Mouse (Mus musculus): ENCODE measurements around the gene Tprkb. TPM values are rescaled to one million over a fixed set of nuclear protein-coding genes. Genes with fewer than 3 reads are reported as not detected.
"Not testable (repeated sequence)": the region's sequence is repeated elsewhere in the genome, so short reads cannot be mapped to it uniquely, and the experiment has no call there.

The Tprkb gene
- polyA plus RNA-seq, 1 experiment from 2014 or later = 50.0 TPM

GRCm38 (mm10) chr6:85919401-85919800 is 7.7 kb downstream of the Tprkb start:
- no peaks in the 10 kb centered on the region for H3K9me3 ChIP-seq
- H3K27me3 ChIP-seq = no peaks in the 10 kb centered on the region
- no peak for ATAC-seq (ENCODE audit: low FRiP score)
- no peak overlapping the region for H3K4me2 ChIP-seq
- no peak overlapping the region for H3K9ac ChIP-seq
- peaks cover 13% of the 10 kb centered on the region for H3K4me1 ChIP-seq (replicated peaks)
- WGBS = 93% methylated on average over 4 of the region's 4 CpGs
- no peak overlapping the region for H3K4me3 ChIP-seq
- peaks cover 30% of the 10 kb centered on the region for H3K36me3 ChIP-seq
- no peak overlapping the region for H3K27ac ChIP-seq

- Histone ChIP-seq H3K36me3 (peaks cover 69% of the 10 kb centered on the region), H3K4me2 (no peak overlapping the region), H3K27ac (no peak overlapping the region), H3K9me3 (no peaks in the 10 kb centered on the region), H3K27me3 (no peaks in the 10 kb centered on the region), H3K9ac (no peak overlapping the region), H3K4me1 (replicated peaks) (no peaks in the 10 kb centered on the region), H3K4me3 (no peak overlapping the region)
- WGBS = 97% methylated on average over 1 of the region's 1 CpGs
- no peak for ATAC-seq (ENCODE audit: low FRiP score)
Measured at GRCm38 (mm10) chr6:85923643-85924042, 12.0 kb downstream of the Tprkb start.

- no peak for ATAC-seq (ENCODE audit: low FRiP score)
- no peak overlapping the region for H3K4me3 ChIP-seq
- no peaks in the 10 kb centered on the region for H3K9me3 ChIP-seq
- H3K27me3 ChIP-seq = no peaks in the 10 kb centered on the region
- H3K27ac ChIP-seq = no peak overlapping the region
- H3K4me2 ChIP-seq = no peak overlapping the region
- H3K9ac ChIP-seq = no peak overlapping the region
- 90% methylated on average over 1 of the region's 1 CpGs for WGBS
- H3K4me1 ChIP-seq (replicated peaks) = no peaks in the 10 kb centered on the region
- H3K36me3 ChIP-seq = peaks cover 87% of the 10 kb centered on the region
Measured at GRCm38 (mm10) chr6:85926709-85927108, 15.0 kb downstream of the Tprkb start.

- Histone ChIP-seq H3K36me3 (peaks cover 87% of the 10 kb centered on the region), H3K4me2 (no peak overlapping the region), H3K27me3 (no peaks in the 10 kb centered on the region), H3K4me3 (no peak overlapping the region), H3K4me1 (replicated peaks) (no peaks in the 10 kb centered on the region), H3K9ac (no peak overlapping the region), H3K27ac (no peak overlapping the region), H3K9me3 (no peaks in the 10 kb centered on the region)
- 89% methylated on average over 9 of the region's 9 CpGs for WGBS
- ATAC-seq (ENCODE audit: low FRiP score) = no peak
Measured at GRCm38 (mm10) chr6:85927476-85928464, 16.1 kb downstream of the Tprkb start.

- no peaks in the 10 kb centered on the region for H3K9me3 ChIP-seq
- no peak overlapping the region for H3K4me3 ChIP-seq
- no peak overlapping the region for H3K9ac ChIP-seq
- peaks cover 81% of the 10 kb centered on the region for H3K36me3 ChIP-seq
- no peak overlapping the region for H3K27ac ChIP-seq
- H3K4me1 ChIP-seq (replicated peaks) = no peaks in the 10 kb centered on the region
- no peak overlapping the region for H3K4me2 ChIP-seq
- ATAC-seq (ENCODE audit: low FRiP score) = no peak
- no peaks in the 10 kb centered on the region for H3K27me3 ChIP-seq
- 100% methylated on average over 1 of the region's 1 CpGs for WGBS
Measured at GRCm38 (mm10) chr6:85929312-85929711, 17.6 kb downstream of the Tprkb start.

- 84% methylated on average over 8 of the region's 8 CpGs for WGBS
- 0 out of 2 replicates have a peak overlapping the region, but pooled peaks have one; percentile 9 for H3K9ac ChIP-seq
- no peak overlapping the region for H3K27ac ChIP-seq
- no peaks in the 10 kb centered on the region; the same call in 1 of the 2 replicates for H3K4me1 ChIP-seq (replicated peaks)
- H3K4me3 ChIP-seq = no peak overlapping the region
- no peak overlapping the region for H3K4me2 ChIP-seq
- ATAC-seq (ENCODE audit: low FRiP score) = no peak
- no peaks in the 10 kb centered on the region for H3K27me3 ChIP-seq
- no peaks in the 10 kb centered on the region for H3K9me3 ChIP-seq
- peaks cover 38% of the 10 kb centered on the region for H3K36me3 ChIP-seq
Measured at GRCm38 (mm10) chr6:85934047-85934446, 22.4 kb downstream of the Tprkb start.

- Histone ChIP-seq H3K27ac (no peak overlapping the region), H3K4me3 (no peak overlapping the region), H3K9me3 (no peaks in the 10 kb centered on the region), H3K36me3 (peaks cover 24% of the 10 kb centered on the region), H3K4me2 (no peak overlapping the region), H3K9ac (no peak overlapping the region), H3K27me3 (no peaks in the 10 kb centered on the region), H3K4me1 (replicated peaks) (no peaks in the 10 kb centered on the region; the same call in 1 of the 2 replicates)
- 68% methylated on average over 3 of the region's 3 CpGs for WGBS
- ATAC-seq (ENCODE audit: low FRiP score) = no peak
Measured at GRCm38 (mm10) chr6:85935646-85936045, 24.0 kb downstream of the Tprkb start.

GRCm38 (mm10) chr6:85936508-85937465 is 25.1 kb downstream of the Tprkb start:
- not testable (repeated sequence) for H3K9me3 ChIP-seq
- 2% methylated on average over 37 of the region's 50 CpGs for WGBS

GRCm38 (mm10) chr6:85938701-85939100 is 27.0 kb downstream of the Tprkb start:
- no peaks in the 10 kb centered on the region for H3K9me3 ChIP-seq
- no peak for ATAC-seq (ENCODE audit: low FRiP score)
- no peaks in the 10 kb centered on the region for H3K27me3 ChIP-seq
- H3K9ac ChIP-seq = no peak overlapping the region
- H3K4me1 ChIP-seq (replicated peaks) = no peaks in the 10 kb centered on the region; the same call in 1 of the 2 replicates
- H3K4me3 ChIP-seq = no peak overlapping the region
- 81% methylated on average over 10 of the region's 10 CpGs for WGBS
- no peak overlapping the region for H3K27ac ChIP-seq
- no peak overlapping the region for H3K4me2 ChIP-seq
- peaks cover 18% of the 10 kb centered on the region for H3K36me3 ChIP-seq

More at GRCm38 (mm10) chr6:85936508-85937465, 25.1 kb downstream of the Tprkb start:
- peak overlapping the region; percentile 46 for H3K4me3 ChIP-seq
- H3K27ac ChIP-seq = peak overlapping the region; percentile 48; the same call in 1 of the 2 replicates
- H3K36me3 ChIP-seq = peaks cover 20% of the 10 kb centered on the region
- H3K27me3 ChIP-seq; H3K4me1 ChIP-seq (replicated peaks): not testable (repeated sequence)
- H3K9ac ChIP-seq = peak overlapping the region; percentile 71
- H3K4me2 ChIP-seq = peak overlapping the region; percentile 58
- peak; percentile 97 for ATAC-seq (ENCODE audit: low FRiP score)

- Histone ChIP-seq H3K4me1 (replicated peaks) (no peaks in the 10 kb centered on the region), H3K9me3 (no peaks in the 10 kb centered on the region), H3K36me3 (peaks cover 54% of the 10 kb centered on the region), H3K4me2 (no peak overlapping the region), H3K4me3 (no peak overlapping the region), H3K9ac (no peak overlapping the region), H3K27ac (no peak overlapping the region), H3K27me3 (no peaks in the 10 kb centered on the region)
- 95% methylated on average over 3 of the region's 3 CpGs for WGBS
- no peak for ATAC-seq (ENCODE audit: low FRiP score)
Measured at GRCm38 (mm10) chr6:85942469-85942868, 30.8 kb downstream of the Tprkb start.

GRCm38 (mm10) chr6:85948549-85948948 is 36.9 kb downstream of the Tprkb start:
- no peaks in the 10 kb centered on the region for H3K4me1 ChIP-seq (replicated peaks)
- H3K27ac ChIP-seq = no peak overlapping the region
- H3K27me3 ChIP-seq = no peaks in the 10 kb centered on the region
- H3K9me3 ChIP-seq = no peaks in the 10 kb centered on the region
- no peak for ATAC-seq (ENCODE audit: low FRiP score)
- no peak overlapping the region for H3K4me3 ChIP-seq
- H3K9ac ChIP-seq = no peak overlapping the region
- H3K4me2 ChIP-seq = no peak overlapping the region
- peaks cover 91% of the 10 kb centered on the region for H3K36me3 ChIP-seq
- WGBS = 85% methylated on average over 6 of the region's 6 CpGs

GRCm38 (mm10) chr6:85957581-85957980 is 45.9 kb downstream of the Tprkb start:
- Histone ChIP-seq H3K27me3 (no peaks in the 10 kb centered on the region), H3K36me3 (peaks cover 53% of the 10 kb centered on the region), H3K4me1 (replicated peaks) (peaks cover 31% of the 10 kb centered on the region), H3K4me2 (no peak overlapping the region), H3K4me3 (no peak overlapping the region), H3K27ac (no peak overlapping the region), H3K9me3 (no peaks in the 10 kb centered on the region), H3K9ac (no peak overlapping the region)
- 92% methylated on average over 3 of the region's 3 CpGs for WGBS
- no peak for ATAC-seq (ENCODE audit: low FRiP score)

Measured in hindbrain, embryonic 13.5 days (tissue).